Mouse (Mus musculus) spleen, adult 2 months (tissue): ENCODE measurements around the gene Ccdc194. TPM values are rescaled to one million over a fixed set of nuclear protein-coding genes. Genes with fewer than 3 reads are reported as not detected.
"Not testable (repeated sequence)": the region's sequence is repeated elsewhere in the genome, so short reads cannot be mapped to it uniquely, and the experiment has no call there.

ENCODE experiments used
- DNase-seq, 2 experiments: peaks; one replicate each; pipeline versions ENCODE4 v3.0.0 to v3.0.0-alpha.2; 2012 to 2021; ENCODE audit warnings: low spot score in 2 of 2, low read depth in 1 of 2
- H3K27ac ChIP-seq: fragments of 200-500 bp; 2 replicates; pipeline ENCODE4 v1.5.1; 2012; ENCODE audit warnings: low read length, inconsistent platforms; ENCODE audit not compliant: insufficient read depth
- H3K27me3 ChIP-seq: fragments of 200-500 bp; 2 replicates; pipeline ENCODE4 v1.6.1; 2012; ENCODE audit warnings: mild to moderate bottlenecking, moderate library complexity, low read length, inconsistent platforms; ENCODE audit not compliant: control insufficient read depth, insufficient read depth
- H3K36me3 ChIP-seq: fragments of 200-500 bp; 2 replicates; pipeline ENCODE4 v1.6.1; 2012; ENCODE audit warnings: mild to moderate bottlenecking, low read length, inconsistent platforms; ENCODE audit not compliant: control insufficient read depth, insufficient read depth
- H3K4me1 ChIP-seq: fragments of 200-500 bp; 2 replicates; pipeline ENCODE4 v1.6.1; 2011; ENCODE audit warnings: inconsistent platforms; ENCODE audit not compliant: control insufficient read depth, insufficient read depth, insufficient read length
- H3K4me3 ChIP-seq: fragments of 200-500 bp; 2 replicates; pipeline ENCODE4 v1.5.1; 2011; ENCODE audit warnings: mild to moderate bottlenecking, inconsistent platforms; ENCODE audit not compliant: insufficient read depth, insufficient read length; ENCODE audit errors: extremely low read depth
- CTCF ChIP-seq: fragments of 200-500 bp; IDR thresholded peaks from 2 replicates; pipeline ENCODE4 v1.5.1; 2011; ENCODE audit warnings: mild to moderate bottlenecking, inconsistent platforms; ENCODE audit not compliant: insufficient read depth, insufficient read length, insufficient replicate concordance; ENCODE audit errors: extremely low read depth
- POLR2A ChIP-seq: fragments of 200-500 bp; IDR thresholded peaks from 2 replicates; pipeline ENCODE4 v1.6.1; 2011; ENCODE audit warnings: low read depth, low read length, inconsistent platforms
- WGBS: fragments of 180-500 bp; shearing (Covaris S2); methylation state at CpG from one replicate; pipeline ENCODE4 v1.1.7; 2018; 5-methylcytosine and 5-hydroxymethylcytosine counted together
- polyA plus RNA-seq: library from polyadenylated mRNA; depleted of rRNA; stranded (reverse); fragments of >200 nt; gene quantifications from 2 replicates; pipeline ENCODE4 v1.2.3, GENCODE M21; 2012

Gene Ccdc194
- polyA plus RNA-seq, 1 experiment, result 0.08 TPM

- TF ChIP-seq CTCF, result no peak
- peak; percentile 16 for TF ChIP-seq POLR2A
- under 1% methylated on average over 37 of the region's 37 CpGs for WGBS
- peak within 1 kb of the TSS; percentile 92 for H3K27ac ChIP-seq
- H3K36me3 ChIP-seq, result no peaks in the 10 kb centered on the region
- H3K4me3 ChIP-seq, result peak within 1 kb of the TSS; percentile 93
- H3K27me3 ChIP-seq, result no peaks in the 10 kb centered on the region
- DNase-seq, result peak; percentile 83 to 86
- H3K4me1 ChIP-seq, result peaks cover 12% of the 10 kb centered on the region; the same call in 1 of the 2 replicates
These were observed 11.7 kb upstream of the Ccdc194 start, which contains the start of gene Bst2 for GRCm38 (mm10) chr8:71537028-71537867. Gene Bst2 (minus strand): TSS chr8:71537456.

- no peak overlapping the region for H3K27ac ChIP-seq
- 23% methylated on average over 5 of the region's 5 CpGs for WGBS
- no peaks in the 10 kb centered on the region for H3K36me3 ChIP-seq
- no peaks in the 10 kb centered on the region for H3K27me3 ChIP-seq
- peaks cover 12% of the 10 kb centered on the region; the same call in 1 of the 2 replicates for H3K4me1 ChIP-seq
- no peak for TF ChIP-seq CTCF
- H3K4me3 ChIP-seq, result peak overlapping the region; percentile 16; the same call in 1 of the 2 replicates
- no peak for DNase-seq
These were observed 10.2 kb upstream of the Ccdc194 start for GRCm38 (mm10) chr8:71535663-71536062.

- Histone ChIP-seq H3K4me3 (no peak overlapping the region), H3K4me1 (peaks cover 12% of the 10 kb centered on the region; the same call in 1 of the 2 replicates), H3K36me3 (no peaks in the 10 kb centered on the region), H3K27ac (no peak overlapping the region), H3K27me3 (no peaks in the 10 kb centered on the region)
- no peak for TF ChIP-seq CTCF
- no peak for TF ChIP-seq POLR2A
- 74% methylated on average over 3 of the region's 3 CpGs for whole genome bisulfite sequencing
- DNase-seq, result no peak
These were observed 8.8 kb upstream of the Ccdc194 start for GRCm38 (mm10) chr8:71534263-71534810.

GRCm38 (mm10) chr8:71530735-71531467 lies 5.4 kb upstream of the Ccdc194 start:
- not testable (repeated sequence) for H3K27ac ChIP-seq, H3K4me3 ChIP-seq, H3K36me3 ChIP-seq, DNase-seq, H3K4me1 ChIP-seq, H3K27me3 ChIP-seq
- WGBS, result 81% methylated on average over 8 of the region's 12 CpGs

GRCm38 (mm10) chr8:71528362-71529073 lies 3.0 kb upstream of the Ccdc194 start:
- TF ChIP-seq CTCF, result no peak
- TF ChIP-seq POLR2A, result no peak
- no peak for DNase-seq
- Histone ChIP-seq H3K4me1 (peaks cover 5% of the 10 kb centered on the region; the same call in 1 of the 2 replicates), H3K36me3 (no peaks in the 10 kb centered on the region), H3K27ac (peak overlapping the region; percentile 12), H3K4me3 (no peak overlapping the region), H3K27me3 (no peaks in the 10 kb centered on the region)
- 8% methylated on average over 11 of the region's 11 CpGs for WGBS

GRCm38 (mm10) chr8:71527162-71527870 lies 1.8 kb upstream of the Ccdc194 start:
- H3K27me3 ChIP-seq, result no peaks in the 10 kb centered on the region
- TF ChIP-seq POLR2A, result no peak
- no peak for TF ChIP-seq CTCF
- WGBS, result 70% methylated on average over 3 of the region's 3 CpGs
- no peaks in the 10 kb centered on the region for H3K36me3 ChIP-seq
- peaks cover 5% of the 10 kb centered on the region; the same call in 1 of the 2 replicates for H3K4me1 ChIP-seq
- no peak for DNase-seq
- H3K4me3 ChIP-seq, result no peak overlapping the region
- H3K27ac ChIP-seq, result no peak overlapping the region; the same call in 1 of the 2 replicates
